Mouse (Mus musculus) kidney, embryonic 14.5 days (tissue): ENCODE measurements around the gene Toe1. TPM values are rescaled to one million over a fixed set of nuclear protein-coding genes. Genes with fewer than 3 reads are reported as not detected.

Experiments used
- ATAC-seq: fragments of 200-750 bp; cut with Nextera tagmentation; 2 replicates; pipeline ENCODE4 v1.8.0; 2017; ENCODE audit warnings: moderate number of reproducible peaks, mild to moderate bottlenecking, moderate TSS enrichment, moderate library complexity; ENCODE audit not compliant: low FRiP score, low TSS enrichment
- H3K27ac ChIP-seq: fragments of 300-500 bp; sonication (generic); 2 replicates; pipeline ENCODE4 v1.5.1; 2014; ENCODE audit warnings: low read depth, mild to moderate bottlenecking, low read length, moderate library complexity, mixed read lengths
- H3K27me3 ChIP-seq: fragments of 300-500 bp; sonication (generic); 2 replicates; pipeline ENCODE4 v1.6.1; 2014; ENCODE audit warnings: mild to moderate bottlenecking, low read length; ENCODE audit not compliant: control insufficient read depth, insufficient read depth
- H3K36me3 ChIP-seq: fragments of 300-500 bp; sonication (generic); 2 replicates; pipeline ENCODE4 v1.6.1; 2014; ENCODE audit warnings: low read length, mixed read lengths; ENCODE audit not compliant: control insufficient read depth, insufficient read depth
- H3K4me1 ChIP-seq: fragments of 300-500 bp; sonication (generic); 2 replicates; pipeline ENCODE4 v1.6.1; 2014; ENCODE audit warnings: low read length, mixed read lengths; ENCODE audit not compliant: control insufficient read depth, insufficient read depth
- H3K4me2 ChIP-seq: fragments of 300-500 bp; sonication (generic); replicated peaks from 2 replicates; pipeline ENCODE4 v1.6.1; 2014; ENCODE audit warnings: low read depth, mild to moderate bottlenecking, low read length
- H3K4me3 ChIP-seq: fragments of 300-500 bp; sonication (generic); 2 replicates; pipeline ENCODE4 v1.5.1; 2014; ENCODE audit warnings: mild to moderate bottlenecking, low read length
- H3K9ac ChIP-seq: fragments of 300-500 bp; sonication (generic); 2 replicates; pipeline ENCODE4 v1.6.1; 2014; ENCODE audit warnings: low read depth, mild to moderate bottlenecking, low read length, moderate library complexity
- H3K9me3 ChIP-seq: fragments of 300-500 bp; sonication (generic); 2 replicates; pipeline ENCODE4 v1.6.1; 2016; ENCODE audit warnings: low read length; ENCODE audit not compliant: control insufficient read depth
- WGBS: fragments of 180-500 bp; shearing (Covaris S2); extraction: QIAGEN DNeasy Blood & Tissue Kit; methylation state at CpG from one replicate; pipeline ENCODE4 v1.1.7; 2014; 5-methylcytosine and 5-hydroxymethylcytosine counted together
- polyA plus RNA-seq: library from polyadenylated mRNA; unstranded; fragments of >200 nt; fragmentation: Nextera tagmentation; extraction: Ambion mirVana; gene quantifications from 2 replicates; pipeline ENCODE4 v1.2.1, GENCODE M21; 2014

The Toe1 gene
- polyA plus RNA-seq, 1 experiment from 2014 or later: 42.5 TPM

GRCm38 (mm10) chr4:116829364-116830069 lies 22.1 kb upstream of the Toe1 start:
- Histone ChIP-seq H3K4me3 (no peak overlapping the region), H3K36me3 (no peaks in the 10 kb centered on the region), H3K27me3 (no peaks in the 10 kb centered on the region), H3K9me3 (no peaks in the 10 kb centered on the region), H3K4me2 (no peak overlapping the region), H3K27ac (peak overlapping the region; percentile 13; the same call in 1 of the 2 replicates), H3K4me1 (peaks cover 13% of the 10 kb centered on the region), H3K9ac (no peak overlapping the region)
- 46% methylated on average over 6 of the region's 6 CpGs for WGBS
- 0 out of 2 replicates have a peak, but pooled peaks have one; percentile 22 for ATAC-seq

GRCm38 (mm10) chr4:116827819-116828218 lies 20.4 kb upstream of the Toe1 start:
- no peaks in the 10 kb centered on the region for H3K36me3 ChIP-seq
- no peak for ATAC-seq
- no peak overlapping the region for H3K4me3 ChIP-seq
- no peaks in the 10 kb centered on the region for H3K9me3 ChIP-seq
- H3K27me3 ChIP-seq: no peaks in the 10 kb centered on the region
- no peak overlapping the region for H3K4me2 ChIP-seq
- H3K4me1 ChIP-seq: peaks cover 13% of the 10 kb centered on the region
- H3K27ac ChIP-seq: no peak overlapping the region
- no peak overlapping the region for H3K9ac ChIP-seq
- 3% methylated on average over 4 of the region's 4 CpGs for WGBS

- peak overlapping the region; percentile 65 for H3K9ac ChIP-seq
Measured at GRCm38 (mm10) chr4:116824541-116825004, 17.1 kb upstream of the Toe1 start.

GRCm38 (mm10) chr4:116821694-116822016 lies 14.2 kb upstream of the Toe1 start, which contains the start of gene Hpdl:
TSS of gene Hpdl (minus strand) at chr4:116821707.
- 12% methylated on average over 9 of the region's 9 CpGs for WGBS
- no peak for ATAC-seq

More at GRCm38 (mm10) chr4:116824541-116825004, 17.1 kb upstream of the Toe1 start:
- under 1% methylated on average over 29 of the region's 29 CpGs for WGBS
- H3K27me3 ChIP-seq: peaks cover 7% of the 10 kb centered on the region; the same call in 1 of the 2 replicates
- peaks cover 19% of the 10 kb centered on the region for H3K4me1 ChIP-seq
- H3K4me2 ChIP-seq: peak overlapping the region; percentile 73
- peak; percentile 29 for ATAC-seq
- H3K36me3 ChIP-seq: no peaks in the 10 kb centered on the region
- peak overlapping the region; percentile 65; the same call in 1 of the 2 replicates for H3K27ac ChIP-seq
- H3K4me3 ChIP-seq: peak overlapping the region; percentile 57
- H3K9me3 ChIP-seq: no peaks in the 10 kb centered on the region

GRCm38 (mm10) chr4:116820902-116821693 lies 13.7 kb upstream of the Toe1 start:
- no peaks in the 10 kb centered on the region for H3K9me3 ChIP-seq
- WGBS: under 1% methylated on average over 51 of the region's 51 CpGs

More at GRCm38 (mm10) chr4:116821694-116822016, 14.2 kb upstream of the Toe1 start, which contains the start of gene Hpdl:
- H3K27ac ChIP-seq: no peak within 1 kb of the TSS
- H3K4me2 ChIP-seq: peak within 1 kb of the TSS; percentile 91
- peaks cover 10% of the 10 kb centered on the region; the same call in 1 of the 2 replicates for H3K27me3 ChIP-seq
- H3K9ac ChIP-seq: peak within 1 kb of the TSS; percentile 55
- no peaks in the 10 kb centered on the region for H3K9me3 ChIP-seq
- peaks cover 17% of the 10 kb centered on the region; the same call in 1 of the 2 replicates for H3K4me1 ChIP-seq
- H3K4me3 ChIP-seq: peak within 1 kb of the TSS; percentile 43
- peaks cover 1% of the 10 kb centered on the region for H3K36me3 ChIP-seq

GRCm38 (mm10) chr4:116819968-116820901 lies 12.8 kb upstream of the Toe1 start:
- peaks cover 14% of the 10 kb centered on the region; the same call in 1 of the 2 replicates for H3K4me1 ChIP-seq
- peak overlapping the region; percentile 55; the same call in 1 of the 2 replicates for H3K9ac ChIP-seq
- H3K9me3 ChIP-seq: no peaks in the 10 kb centered on the region
- WGBS: 25% methylated on average over 32 of the region's 32 CpGs
- H3K4me2 ChIP-seq: peak overlapping the region; percentile 91
- H3K4me3 ChIP-seq: peak overlapping the region; percentile 43
- H3K27ac ChIP-seq: no peak overlapping the region
- peaks cover 10% of the 10 kb centered on the region; the same call in 1 of the 2 replicates for H3K27me3 ChIP-seq
- peaks cover 6% of the 10 kb centered on the region for H3K36me3 ChIP-seq
- ATAC-seq: no peak

More at GRCm38 (mm10) chr4:116820902-116821693, 13.7 kb upstream of the Toe1 start:
- peak overlapping the region; percentile 91 for H3K4me2 ChIP-seq
- H3K4me1 ChIP-seq: peaks cover 17% of the 10 kb centered on the region; the same call in 1 of the 2 replicates
- ATAC-seq: peak; percentile 83
- H3K36me3 ChIP-seq: peaks cover 6% of the 10 kb centered on the region
- H3K27ac ChIP-seq: no peak overlapping the region
- peak overlapping the region; percentile 55 for H3K9ac ChIP-seq
- H3K4me3 ChIP-seq: peak overlapping the region; percentile 43
- peaks cover 10% of the 10 kb centered on the region; the same call in 1 of the 2 replicates for H3K27me3 ChIP-seq

- no peak for ATAC-seq
- Histone ChIP-seq H3K9ac (no peak overlapping the region), H3K36me3 (peaks cover 6% of the 10 kb centered on the region), H3K4me1 (peaks cover 10% of the 10 kb centered on the region; the same call in 1 of the 2 replicates), H3K27me3 (peaks cover 10% of the 10 kb centered on the region; the same call in 1 of the 2 replicates), H3K4me2 (no peak overlapping the region), H3K9me3 (no peaks in the 10 kb centered on the region), H3K27ac (no peak overlapping the region), H3K4me3 (no peak overlapping the region)
- WGBS: 87% methylated on average over 6 of the region's 6 CpGs
Measured at GRCm38 (mm10) chr4:116817486-116817885, 10.0 kb upstream of the Toe1 start.

- no peak overlapping the region for H3K27ac ChIP-seq
- no peak overlapping the region for H3K4me3 ChIP-seq
- peaks cover 6% of the 10 kb centered on the region for H3K36me3 ChIP-seq
- H3K27me3 ChIP-seq: peaks cover 5% of the 10 kb centered on the region; the same call in 1 of the 2 replicates
- no peak overlapping the region for H3K4me2 ChIP-seq
- no peak for ATAC-seq
- H3K4me1 ChIP-seq: 0 out of 2 replicates have a peak, but pooled peaks cover under 1% of the 10 kb centered on the region
- no peaks in the 10 kb centered on the region for H3K9me3 ChIP-seq
- no peak overlapping the region for H3K9ac ChIP-seq
- WGBS: 88% methylated on average over 5 of the region's 5 CpGs
Measured at GRCm38 (mm10) chr4:116815276-116815675, 7.8 kb upstream of the Toe1 start.
